Mouse (Mus musculus) lung, postnatal 0 days (tissue): ENCODE measurements around the gene 1110008P14Rik. TPM values are rescaled to one million over a fixed set of nuclear protein-coding genes. Genes with fewer than 3 reads are reported as not detected.

Experiments
- ATAC-seq: fragments of 200-750 bp; cut with Nextera tagmentation; 2 replicates; pipeline ENCODE4 v1.8.0; 2017; ENCODE audit warnings: moderate library complexity
- DNase-seq: peaks from one replicate; pipeline ENCODE4 v3.0.0-alpha.2; 2016; ENCODE audit warnings: low spot score
- H3K27ac ChIP-seq: fragments of 300-500 bp; sonication (generic); 2 replicates; pipeline ENCODE4 v1.5.1; 2014; ENCODE audit warnings: antibody characterized with exemption, mild to moderate bottlenecking, low read length, mixed read lengths
- H3K27me3 ChIP-seq: fragments of 300-500 bp; sonication (generic); replicated peaks from 2 replicates; pipeline ENCODE4 v1.6.1; 2014; ENCODE audit warnings: low read length, mixed read lengths; ENCODE audit not compliant: insufficient read depth
- H3K36me3 ChIP-seq: fragments of 300-500 bp; sonication (generic); 2 replicates; pipeline ENCODE4 v1.6.1; 2014; ENCODE audit warnings: low read length, mixed read lengths; ENCODE audit not compliant: insufficient read depth
- H3K4me1 ChIP-seq: fragments of 300-500 bp; sonication (generic); 2 replicates; pipeline ENCODE4 v1.6.1; 2014; ENCODE audit warnings: antibody characterized with exemption, low read depth, low read length, mixed read lengths; ENCODE audit not compliant: insufficient read depth
- H3K4me2 ChIP-seq: fragments of 300-500 bp; sonication (generic); replicated peaks from 2 replicates; pipeline ENCODE4 v1.6.1; 2014; ENCODE audit warnings: low read depth, mild to moderate bottlenecking, low read length, moderate library complexity, mixed read lengths
- H3K4me3 ChIP-seq: fragments of 300-500 bp; sonication (generic); 2 replicates; pipeline ENCODE4 v1.5.1; 2014; ENCODE audit warnings: low read depth, low read length
- H3K9ac ChIP-seq: fragments of 300-500 bp; sonication (generic); replicated peaks from 2 replicates; pipeline ENCODE4 v1.6.1; 2014; ENCODE audit warnings: low read depth, mild to moderate bottlenecking
- H3K9me3 ChIP-seq: fragments of 300-500 bp; sonication (generic); 2 replicates; pipeline ENCODE4 v1.6.1; 2016; ENCODE audit warnings: low read length, mixed read lengths
- CTCF ChIP-seq: IDR thresholded peaks from 2 replicates; pipeline ENCODE4 v1.5.1; 2016; ENCODE audit warnings: antibody characterized with exemption, mild to moderate bottlenecking
- EP300 ChIP-seq: IDR thresholded peaks from 2 replicates; pipeline ENCODE4 v1.6.1; 2016; ENCODE audit warnings: antibody characterized with exemption, mild to moderate bottlenecking, control low read depth
- WGBS: fragments of 180-500 bp; shearing (Covaris S2); extraction: QIAGEN DNeasy Blood & Tissue Kit; methylation state at CpG from one replicate; pipeline ENCODE4 v1.1.7; 2014; 5-methylcytosine and 5-hydroxymethylcytosine counted together
- polyA plus RNA-seq: library from polyadenylated mRNA; unstranded; fragments of >200 nt; fragmentation: Nextera tagmentation; extraction: Ambion mirVana; gene quantifications from 2 replicates; pipeline ENCODE4 v1.2.1, GENCODE M21; 2015

The 1110008P14Rik gene
- 73.4 and 78.1 TPM in 2 replicates for polyA plus RNA-seq

DNA sequence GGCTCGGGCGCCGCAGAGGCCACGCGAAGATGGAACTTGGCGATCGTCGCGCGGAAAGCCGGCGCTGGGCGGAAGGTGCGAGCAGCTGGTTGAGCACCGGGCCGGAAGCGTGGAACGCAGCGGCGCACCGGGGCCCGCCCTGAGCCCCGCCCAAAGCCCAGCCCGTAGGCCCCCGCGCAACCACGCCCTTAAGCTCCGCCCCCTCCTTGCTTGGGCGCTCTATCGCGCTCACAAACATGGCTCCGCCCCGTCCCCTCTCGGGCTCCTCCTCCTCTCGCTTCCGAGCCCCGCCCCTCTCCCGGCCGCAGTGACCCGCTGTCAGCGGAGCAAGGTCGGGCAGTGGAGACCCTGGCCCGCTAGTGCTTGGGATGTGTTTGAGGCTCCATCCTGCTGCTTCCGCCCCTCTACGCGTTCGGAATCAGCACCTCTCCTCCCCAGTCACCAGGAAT lies at the start of gene 1110008P14Rik:
TSS of gene 1110008P14Rik (minus strand) at position 164 of the 449 bp plus-strand sequence.
- DNase-seq (peak; percentile 97), ATAC-seq (peak; percentile 96)
- Histone ChIP-seq H3K27me3 (no peaks in the 10 kb centered on the region), H3K9ac (peak within 1 kb of the TSS; percentile 43; the same call in 1 of the 2 replicates), H3K9me3 (no peaks in the 10 kb centered on the region), H3K4me3 (peak within 1 kb of the TSS; percentile 57), H3K4me1 (peaks cover 11% of the 10 kb centered on the region; the same call in 1 of the 2 replicates), H3K4me2 (peak within 1 kb of the TSS; percentile 99), H3K27ac (no peak within 1 kb of the TSS), H3K36me3 (peaks cover 6% of the 10 kb centered on the region; the same call in 1 of the 2 replicates)
- 0% methylated on average over 23 of the region's 47 CpGs for WGBS
- TF ChIP-seq EP300 (no peak), CTCF (no peak)

DNA sequence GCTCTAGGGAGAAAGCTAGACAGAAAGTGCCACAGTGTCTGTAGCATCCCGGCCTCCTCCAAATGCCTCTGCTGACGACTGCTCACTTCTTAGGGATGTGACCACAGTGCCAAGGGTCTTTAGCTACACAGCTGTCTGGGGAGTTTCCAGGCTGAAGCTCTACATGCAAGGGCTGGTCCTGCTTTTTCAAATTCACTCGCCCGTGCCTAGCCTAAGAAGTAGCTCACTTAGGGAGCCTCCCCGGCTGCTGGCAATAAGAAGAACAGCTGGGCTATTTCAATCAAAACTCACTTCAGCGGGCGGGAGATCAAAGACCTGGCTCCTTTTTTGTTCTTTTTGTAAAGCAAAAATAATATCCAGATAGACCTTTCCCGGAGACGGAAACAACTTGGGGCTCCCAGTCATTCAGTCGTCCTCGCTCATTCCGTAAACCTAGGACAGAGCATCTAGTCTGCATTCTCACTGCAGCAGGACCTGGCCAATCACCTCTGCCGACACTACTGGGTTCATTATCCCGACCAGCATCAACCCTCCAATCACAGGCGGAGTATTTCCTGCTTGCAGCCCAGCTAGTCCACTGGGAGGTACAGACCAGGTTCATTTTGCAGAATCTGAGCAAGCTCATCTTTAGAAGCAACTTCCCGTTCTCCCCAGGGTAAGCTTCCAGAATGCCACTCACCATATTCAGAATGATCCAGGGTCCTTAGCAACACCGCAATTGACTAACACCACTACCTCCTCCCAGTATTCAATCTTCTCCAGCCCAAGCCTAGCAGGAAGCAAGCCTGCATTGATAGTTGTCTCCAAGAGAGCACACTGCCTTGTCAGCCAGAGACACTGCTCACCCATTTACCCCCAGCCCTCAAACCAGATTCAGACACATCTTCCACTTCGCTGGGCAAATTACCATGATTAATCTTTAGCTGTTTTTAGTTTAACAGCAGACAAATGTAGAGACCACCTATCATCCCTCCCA lies 49.3 kb upstream of the 1110008P14Rik start:
- DNase-seq (peak; percentile 69), ATAC-seq (peak; percentile 59)
- no peak for TF ChIP-seq EP300
- peak overlapping the region; percentile 11 for H3K4me2 ChIP-seq
- peaks cover 24% of the 10 kb centered on the region; the same call in 1 of the 2 replicates for H3K4me1 ChIP-seq
- H3K9me3 ChIP-seq, result no peaks in the 10 kb centered on the region
- no peak overlapping the region for H3K9ac ChIP-seq
- H3K27ac ChIP-seq, result peak overlapping the region; percentile 10; the same call in 1 of the 2 replicates
- H3K27me3 ChIP-seq, result no peaks in the 10 kb centered on the region
- WGBS, result 12% methylated on average over 18 of the region's 18 CpGs
- H3K4me3 ChIP-seq, result 0 out of 2 replicates have a peak overlapping the region, but pooled peaks have one; percentile 0
- no peaks in the 10 kb centered on the region for H3K36me3 ChIP-seq

- H3K4me1 ChIP-seq, result peaks cover 37% of the 10 kb centered on the region; the same call in 1 of the 2 replicates
Observed at GRCm38 (mm10) chr2:32429215-32429891, 47.6 kb upstream of the 1110008P14Rik start.

DNA sequence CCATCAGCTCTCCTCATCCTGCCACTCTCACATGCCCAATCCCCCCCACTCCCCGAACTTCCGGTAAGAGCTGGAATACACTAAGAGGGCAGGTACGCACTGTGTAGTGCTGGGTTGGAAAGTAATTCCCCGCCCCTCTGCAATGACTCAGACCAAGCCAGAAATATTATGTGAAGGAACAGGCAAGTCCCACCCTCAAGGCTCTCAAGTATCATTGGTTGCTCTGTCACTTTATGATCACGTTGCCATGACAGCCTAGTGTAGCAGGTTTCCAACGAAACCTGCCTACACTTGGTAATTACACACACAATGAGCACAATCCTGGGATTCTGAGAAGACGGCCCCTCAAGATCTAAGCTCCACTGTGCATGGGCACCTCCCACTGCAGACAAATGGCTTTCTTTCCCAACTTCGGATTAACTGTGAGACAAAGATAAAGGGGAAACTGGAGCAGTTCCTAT lies 46.6 kb upstream of the 1110008P14Rik start:
- ATAC-seq, result peak; percentile 69
- 32% methylated on average over 8 of the region's 8 CpGs for WGBS
- Histone ChIP-seq H3K36me3 (no peaks in the 10 kb centered on the region), H3K4me3 (no peak overlapping the region), H3K9me3 (no peaks in the 10 kb centered on the region), H3K9ac (no peak overlapping the region), H3K4me2 (peak overlapping the region; percentile 22), H3K27ac (peak overlapping the region; percentile 76), H3K4me1 (peaks cover 39% of the 10 kb centered on the region; the same call in 1 of the 2 replicates), H3K27me3 (no peaks in the 10 kb centered on the region)
- DNase-seq, result peak; percentile 95
- TF ChIP-seq CTCF (no peak), EP300 (peak; percentile 59; the same call in 1 of the 2 replicates)

More at GRCm38 (mm10) chr2:32429215-32429891, 47.6 kb upstream of the 1110008P14Rik start:
- H3K27ac ChIP-seq, result no peak overlapping the region
- H3K27me3 ChIP-seq, result no peaks in the 10 kb centered on the region
- ATAC-seq, result no peak
- DNase-seq, result no peak
- no peak overlapping the region for H3K4me3 ChIP-seq
- H3K9ac ChIP-seq, result no peak overlapping the region
- no peaks in the 10 kb centered on the region for H3K36me3 ChIP-seq
- WGBS, result 60% methylated on average over 4 of the region's 4 CpGs
- no peak overlapping the region for H3K4me2 ChIP-seq
- no peak for TF ChIP-seq EP300
- TF ChIP-seq CTCF, result no peak
- H3K9me3 ChIP-seq, result no peaks in the 10 kb centered on the region

- 64% methylated on average over 5 of the region's 5 CpGs for WGBS
- Histone ChIP-seq H3K9ac (no peak overlapping the region), H3K27ac (peak overlapping the region; percentile 76), H3K4me2 (no peak overlapping the region), H3K9me3 (no peaks in the 10 kb centered on the region), H3K4me1 (peaks cover 44% of the 10 kb centered on the region; the same call in 1 of the 2 replicates), H3K36me3 (no peaks in the 10 kb centered on the region), H3K4me3 (no peak overlapping the region), H3K27me3 (no peaks in the 10 kb centered on the region)
- TF ChIP-seq EP300 (no peak), CTCF (peak; percentile 14; the same call in 1 of the 2 replicates)
- DNase-seq, result no peak
- no peak for ATAC-seq
Observed at GRCm38 (mm10) chr2:32427720-32428119, 46.0 kb upstream of the 1110008P14Rik start.
